Mouse (Mus musculus) CD8-positive naive resting alpha-beta T cell, adult 57 days (primary cell): ENCODE measurements around the gene Vmn1r207-ps. TPM values are rescaled to one million over a fixed set of nuclear protein-coding genes. Genes with fewer than 3 reads are reported as not detected.

Experiments
- total RNA-seq: library from RNA; stranded (reverse); gene quantifications from one replicate; pipeline ENCODE4 v1.2.4, GENCODE M21; 2023

Vmn1r207-ps gene
- total RNA-seq = not detected

DNA sequence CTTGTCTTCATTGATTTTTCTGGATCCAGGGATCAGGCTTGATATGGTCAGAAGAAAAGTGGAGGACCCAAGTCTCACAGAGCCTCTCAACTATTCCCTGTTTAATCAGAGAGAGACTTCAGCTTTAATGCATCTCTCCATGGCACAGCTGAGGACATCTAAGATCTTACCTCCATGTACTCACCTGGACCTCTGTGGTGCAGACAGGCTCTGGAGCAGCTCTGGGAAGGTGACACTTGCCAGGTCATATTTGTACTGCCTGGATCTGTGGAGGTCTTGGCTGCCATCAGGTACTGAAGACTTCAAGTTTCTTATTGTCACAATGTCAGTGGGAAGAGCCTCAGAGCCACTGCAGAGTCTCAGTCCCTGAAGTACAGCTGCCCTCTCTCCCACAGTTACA is at the start of gene Vmn1r207-ps:
Vmn1r207-ps (minus strand) TSS at position 101 of the 400 bp plus-strand sequence.

DNA sequence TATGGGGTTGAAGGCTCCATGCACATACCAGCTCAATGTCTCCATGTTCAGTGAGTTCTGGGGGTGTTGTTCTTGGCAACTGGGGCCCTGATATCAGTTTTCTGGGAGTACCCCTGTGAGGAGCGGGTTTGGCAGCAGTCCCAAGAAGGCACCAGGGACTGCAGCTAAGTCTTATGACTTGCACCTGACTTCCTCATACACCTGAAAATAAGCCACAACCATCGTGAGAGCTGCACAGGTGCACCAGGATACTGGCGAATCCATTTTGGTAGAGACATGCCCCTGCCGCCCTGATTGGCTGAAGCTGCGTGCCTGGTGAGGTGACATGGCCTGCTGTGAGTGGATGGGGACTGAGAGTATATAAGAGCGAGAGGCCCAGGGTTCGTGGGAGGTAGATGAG is 47.9 kb upstream of the Vmn1r207-ps start, which contains the start of gene Vmn1r208:
Vmn1r208 (minus strand) TSS at position 101 of the 400 bp plus-strand sequence.

Other genes starting within 250 kb of the Vmn1r207-ps start
- gene Vmn1r202, start 224.2 kb downstream of the Vmn1r207-ps start, total RNA-seq = not detected
- not detected for gene Vmn1r203, start 211.5 kb downstream of the Vmn1r207-ps start, total RNA-seq
- gene Vmn1r204, start 176.4 kb downstream of the Vmn1r207-ps start, total RNA-seq = not detected
- gene Vmn1r205, start 136.6 kb downstream of the Vmn1r207-ps start, total RNA-seq = not detected
- not detected for gene Vmn1r206, start 105.4 kb downstream of the Vmn1r207-ps start, total RNA-seq
- not detected for gene Vmn1r208, start 47.8 kb upstream of the Vmn1r207-ps start, total RNA-seq
- gene Vmn1r209, start 80.1 kb upstream of the Vmn1r207-ps start, total RNA-seq = not detected
- gene Vmn1r210, start 101.7 kb upstream of the Vmn1r207-ps start, total RNA-seq = not detected
- not detected for gene Vmn1r211, start 127.9 kb upstream of the Vmn1r207-ps start, total RNA-seq
- not detected for gene Vmn1r212, start 154.6 kb upstream of the Vmn1r207-ps start, total RNA-seq